Mouse (Mus musculus) stomach, embryonic 15.5 days (tissue): ENCODE measurements at regions not wholly inside any gene's neighbourhood (a gene's known extent, or its start where the extent isn't known, plus 50 kb on each side); places are given as distances from the start of the nearest gene placed in this dataset.

Experiments used
- ATAC-seq: fragments of 200-750 bp; cut with Nextera tagmentation; 2 replicates; pipeline ENCODE4 v1.8.0; 2017; ENCODE audit warnings: low read depth, moderate number of reproducible peaks, moderate TSS enrichment; ENCODE audit not compliant: insufficient read depth, low FRiP score
- H3K27ac ChIP-seq: fragments of 300-500 bp; sonication (generic); 2 replicates; pipeline ENCODE4 v1.5.1; 2015; ENCODE audit warnings: mild to moderate bottlenecking, inconsistent platforms
- H3K27me3 ChIP-seq: fragments of 300-500 bp; sonication (generic); replicated peaks from 2 replicates; pipeline ENCODE4 v1.6.1; 2015; ENCODE audit warnings: inconsistent platforms
- H3K36me3 ChIP-seq: fragments of 300-500 bp; sonication (generic); 2 replicates; pipeline ENCODE4 v1.6.1; 2015; ENCODE audit warnings: inconsistent platforms
- H3K4me1 ChIP-seq: fragments of 300-500 bp; sonication (generic); 2 replicates; pipeline ENCODE4 v1.6.1; 2015; ENCODE audit warnings: inconsistent platforms
- H3K4me2 ChIP-seq: fragments of 300-500 bp; sonication (generic); 2 replicates; pipeline ENCODE4 v1.6.1; 2015; ENCODE audit warnings: mild to moderate bottlenecking, inconsistent platforms
- H3K4me3 ChIP-seq: fragments of 300-500 bp; sonication (generic); replicated peaks from 2 replicates; pipeline ENCODE4 v1.5.1; 2015; ENCODE audit warnings: inconsistent platforms
- H3K9ac ChIP-seq: fragments of 300-500 bp; sonication (generic); 2 replicates; pipeline ENCODE4 v1.6.1; 2015; ENCODE audit warnings: inconsistent platforms
- H3K9me3 ChIP-seq: fragments of 300-500 bp; sonication (generic); 2 replicates; pipeline ENCODE4 v1.6.1; 2016; ENCODE audit warnings: inconsistent platforms
- WGBS: fragments of 180-500 bp; shearing (Covaris S2); methylation state at CpG from one replicate; pipeline ENCODE4 v1.1.7; 2015; 5-methylcytosine and 5-hydroxymethylcytosine counted together

- Histone ChIP-seq H3K9ac (no peak overlapping the region), H3K27me3 (no peaks in the 10 kb centered on the region), H3K4me2 (no peak overlapping the region), H3K27ac (no peak overlapping the region), H3K4me3 (no peak overlapping the region), H3K9me3 (no peaks in the 10 kb centered on the region), H3K4me1 (no peaks in the 10 kb centered on the region), H3K36me3 (no peaks in the 10 kb centered on the region)
- ATAC-seq: no peak
- WGBS: 64% methylated on average over 4 of the region's 4 CpGs
Measured at GRCm38 (mm10) chr2:45253936-45254335, 136.7 kb upstream of the Zeb2 start.

- WGBS: 60% methylated on average over 4 of the region's 4 CpGs
- H3K9ac ChIP-seq: no peak overlapping the region
- ATAC-seq: no peak
- H3K4me3 ChIP-seq: no peak overlapping the region
- H3K9me3 ChIP-seq: no peaks in the 10 kb centered on the region
- no peaks in the 10 kb centered on the region for H3K27me3 ChIP-seq
- no peaks in the 10 kb centered on the region for H3K36me3 ChIP-seq
- no peak overlapping the region for H3K27ac ChIP-seq
- no peak overlapping the region for H3K4me2 ChIP-seq
- no peaks in the 10 kb centered on the region for H3K4me1 ChIP-seq
Measured at GRCm38 (mm10) chr2:45252321-45252720, 135.1 kb upstream of the Zeb2 start.

GRCm38 (mm10) chr2:45249658-45250057, 132.5 kb upstream of the Zeb2 start:
- Histone ChIP-seq H3K27ac (no peak overlapping the region), H3K36me3 (no peaks in the 10 kb centered on the region), H3K4me3 (no peak overlapping the region), H3K27me3 (no peaks in the 10 kb centered on the region), H3K9me3 (no peaks in the 10 kb centered on the region), H3K9ac (no peak overlapping the region), H3K4me1 (no peaks in the 10 kb centered on the region), H3K4me2 (no peak overlapping the region)
- ATAC-seq: no peak
- WGBS: 76% methylated on average over 1 of the region's 1 CpGs

- H3K4me2 ChIP-seq: no peak overlapping the region
- H3K9me3 ChIP-seq: no peaks in the 10 kb centered on the region
- H3K4me3 ChIP-seq: no peak overlapping the region
- no peaks in the 10 kb centered on the region for H3K36me3 ChIP-seq
- no peaks in the 10 kb centered on the region for H3K27me3 ChIP-seq
- ATAC-seq: no peak
- WGBS: 65% methylated on average over 10 of the region's 10 CpGs
- no peak overlapping the region for H3K9ac ChIP-seq
- H3K4me1 ChIP-seq: no peaks in the 10 kb centered on the region
- no peak overlapping the region for H3K27ac ChIP-seq
Measured at GRCm38 (mm10) chr2:45246061-45246945, 129.1 kb upstream of the Zeb2 start.

GRCm38 (mm10) chr2:45245506-45245905, 128.3 kb upstream of the Zeb2 start:
- H3K4me2 ChIP-seq: no peak overlapping the region
- no peak overlapping the region for H3K27ac ChIP-seq
- H3K4me3 ChIP-seq: no peak overlapping the region
- 49% methylated on average over 1 of the region's 1 CpGs for WGBS
- no peaks in the 10 kb centered on the region for H3K36me3 ChIP-seq
- ATAC-seq: no peak
- no peak overlapping the region for H3K9ac ChIP-seq
- no peaks in the 10 kb centered on the region for H3K27me3 ChIP-seq
- H3K4me1 ChIP-seq: no peaks in the 10 kb centered on the region
- H3K9me3 ChIP-seq: no peaks in the 10 kb centered on the region

- 81% methylated on average over 14 of the region's 14 CpGs for WGBS
- Histone ChIP-seq H3K4me3 (no peak overlapping the region), H3K27ac (no peak overlapping the region), H3K36me3 (no peaks in the 10 kb centered on the region), H3K4me2 (no peak overlapping the region), H3K4me1 (no peaks in the 10 kb centered on the region), H3K9me3 (no peaks in the 10 kb centered on the region), H3K9ac (no peak overlapping the region), H3K27me3 (no peaks in the 10 kb centered on the region)
- no peak for ATAC-seq
Measured at GRCm38 (mm10) chr2:45244491-45244890, 127.3 kb upstream of the Zeb2 start.

- 51% methylated on average over 16 of the region's 16 CpGs for WGBS
- H3K4me3 ChIP-seq: no peak overlapping the region
- no peaks in the 10 kb centered on the region for H3K27me3 ChIP-seq
- H3K4me2 ChIP-seq: no peak overlapping the region
- H3K27ac ChIP-seq: no peak overlapping the region
- no peaks in the 10 kb centered on the region for H3K4me1 ChIP-seq
- H3K9ac ChIP-seq: no peak overlapping the region
- no peaks in the 10 kb centered on the region for H3K9me3 ChIP-seq
- no peaks in the 10 kb centered on the region for H3K36me3 ChIP-seq
- ATAC-seq: peak; percentile 60; the same call in 1 of the 2 replicates
Measured at GRCm38 (mm10) chr2:45239501-45240292, 122.5 kb upstream of the Zeb2 start.

- ATAC-seq: no peak
- 87% methylated on average over 6 of the region's 6 CpGs for WGBS
- no peaks in the 10 kb centered on the region for H3K4me1 ChIP-seq
Measured at GRCm38 (mm10) chr2:45239001-45239400, 121.8 kb upstream of the Zeb2 start.

GRCm38 (mm10) chr2:45236168-45236700, 119.0 kb upstream of the Zeb2 start:
- WGBS: 82% methylated on average over 13 of the region's 13 CpGs
- ATAC-seq: no peak

More at GRCm38 (mm10) chr2:45239001-45239400, 121.8 kb upstream of the Zeb2 start:
- Histone ChIP-seq H3K36me3 (no peaks in the 10 kb centered on the region), H3K9me3 (no peaks in the 10 kb centered on the region), H3K27me3 (no peaks in the 10 kb centered on the region), H3K4me3 (no peak overlapping the region), H3K4me2 (no peak overlapping the region), H3K9ac (no peak overlapping the region), H3K27ac (no peak overlapping the region)

GRCm38 (mm10) chr2:45234148-45234547, 117.0 kb upstream of the Zeb2 start:
- H3K4me3 ChIP-seq: no peak overlapping the region
- no peaks in the 10 kb centered on the region for H3K36me3 ChIP-seq
- 72% methylated on average over 1 of the region's 1 CpGs for WGBS
- H3K9me3 ChIP-seq: no peaks in the 10 kb centered on the region
- H3K4me2 ChIP-seq: no peak overlapping the region
- H3K4me1 ChIP-seq: no peaks in the 10 kb centered on the region
- no peak overlapping the region for H3K27ac ChIP-seq
- H3K9ac ChIP-seq: no peak overlapping the region
- ATAC-seq: no peak
- no peaks in the 10 kb centered on the region for H3K27me3 ChIP-seq

More at GRCm38 (mm10) chr2:45236168-45236700, 119.0 kb upstream of the Zeb2 start:
- H3K27me3 ChIP-seq: no peaks in the 10 kb centered on the region
- no peaks in the 10 kb centered on the region for H3K4me1 ChIP-seq
- no peak overlapping the region for H3K4me3 ChIP-seq
- no peak overlapping the region for H3K4me2 ChIP-seq
- H3K9me3 ChIP-seq: no peaks in the 10 kb centered on the region
- H3K36me3 ChIP-seq: no peaks in the 10 kb centered on the region
- no peak overlapping the region for H3K27ac ChIP-seq
- H3K9ac ChIP-seq: no peak overlapping the region

GRCm38 (mm10) chr2:45230351-45231209, 113.4 kb upstream of the Zeb2 start:
- H3K4me1 ChIP-seq: no peaks in the 10 kb centered on the region
- H3K4me2 ChIP-seq: no peak overlapping the region
- H3K27ac ChIP-seq: no peak overlapping the region
- H3K9me3 ChIP-seq: no peaks in the 10 kb centered on the region
- H3K4me3 ChIP-seq: no peak overlapping the region
- no peaks in the 10 kb centered on the region for H3K36me3 ChIP-seq
- H3K9ac ChIP-seq: no peak overlapping the region
- H3K27me3 ChIP-seq: no peaks in the 10 kb centered on the region
- 76% methylated on average over 11 of the region's 11 CpGs for WGBS
- no peak for ATAC-seq
